Mouse (Mus musculus) liver, embryonic 14.5 days (tissue): Measurements from ENCODE around the gene Zic1.

ENCODE experiments used
- CTCF ChIP-seq: IDR thresholded peaks from 2 replicates; pipeline ENCODE4 v1.5.1; 2016; ENCODE audit warnings: antibody characterized with exemption, low read depth, control low read depth
- EP300 ChIP-seq: IDR thresholded peaks from 2 replicates; pipeline ENCODE4 v1.6.1; 2016; ENCODE audit warnings: antibody characterized with exemption, low read depth

DNA sequence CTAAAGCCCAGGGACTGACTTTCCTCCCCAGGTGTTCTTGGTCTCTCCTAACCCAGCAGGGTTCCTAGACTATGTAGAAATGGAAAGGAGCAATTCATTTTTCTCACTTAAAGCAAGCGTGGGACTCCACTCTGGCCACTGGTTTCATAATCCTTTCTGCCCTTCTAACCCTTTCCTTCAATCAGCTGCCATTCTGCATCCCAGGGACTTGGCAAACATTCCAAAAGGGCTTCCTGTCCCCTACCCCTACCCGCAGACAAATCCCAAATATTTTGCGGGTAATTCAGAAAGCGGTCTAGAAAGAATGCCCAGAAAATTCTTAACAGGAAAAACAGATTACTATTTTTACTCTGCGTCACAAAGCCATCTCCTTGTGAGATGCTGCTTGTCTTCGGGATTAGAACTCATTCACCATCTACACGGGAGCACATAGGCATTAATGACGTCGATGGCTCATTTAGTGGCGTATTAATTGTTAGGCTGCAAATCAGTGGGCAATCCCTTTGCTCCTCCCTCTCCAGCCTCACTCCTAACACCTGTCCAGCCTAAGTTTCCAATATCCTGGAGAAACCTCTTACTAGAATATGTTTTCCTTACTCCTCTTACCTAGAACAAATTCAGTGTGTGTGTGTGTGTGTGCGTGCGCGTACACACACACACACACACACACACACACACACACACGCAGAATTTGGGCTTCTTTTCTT is 29.6 kb upstream of the Zic1 start:
- TF ChIP-seq EP300 (no peak), CTCF (no peak)
